Mouse (Mus musculus) heart, embryonic 16.5 days (tissue): ENCODE results near the gene Tm4sf19. TPM values are rescaled to one million over a fixed set of nuclear protein-coding genes. Genes with fewer than 3 reads are reported as not detected.

Experiments
- ATAC-seq: fragments of 200-750 bp; cut with Nextera tagmentation; replicated peaks from 2 replicates; pipeline ENCODE4 v1.8.0; 2017; ENCODE audit warnings: moderate number of reproducible peaks; ENCODE audit not compliant: insufficient read depth, low FRiP score; ENCODE audit errors: extremely low read depth
- H3K27ac ChIP-seq: fragments of 300-500 bp; sonication (generic); 2 replicates; pipeline ENCODE4 v1.5.1; 2014; ENCODE audit warnings: mild to moderate bottlenecking, low read length, control low read depth, moderate library complexity
- H3K27me3 ChIP-seq: fragments of 300-500 bp; sonication (generic); 2 replicates; pipeline ENCODE4 v1.6.1; 2014; ENCODE audit warnings: low read length, mixed read lengths; ENCODE audit not compliant: control insufficient read depth, insufficient read depth
- H3K36me3 ChIP-seq: fragments of 300-500 bp; sonication (generic); 2 replicates; pipeline ENCODE4 v1.6.1; 2014; ENCODE audit not compliant: control insufficient read depth, insufficient read depth
- H3K4me1 ChIP-seq: fragments of 300-500 bp; sonication (generic); 2 replicates; pipeline ENCODE4 v1.6.1; 2014; ENCODE audit warnings: low read length, mixed read lengths; ENCODE audit not compliant: control insufficient read depth, insufficient read depth
- H3K4me2 ChIP-seq: fragments of 300-500 bp; sonication (generic); 2 replicates; pipeline ENCODE4 v1.6.1; 2014; ENCODE audit warnings: low read depth, mild to moderate bottlenecking, control low read depth, low read length
- H3K4me3 ChIP-seq: fragments of 300-500 bp; sonication (generic); 2 replicates; pipeline ENCODE4 v1.5.1; 2014; ENCODE audit warnings: mild to moderate bottlenecking, control low read depth, low read length
- H3K9ac ChIP-seq: fragments of 300-500 bp; sonication (generic); 2 replicates; pipeline ENCODE4 v1.6.1; 2014; ENCODE audit warnings: low read length, control low read depth
- H3K9me3 ChIP-seq: fragments of 300-500 bp; sonication (generic); replicated peaks from 2 replicates; pipeline ENCODE4 v1.6.1; 2016; ENCODE audit warnings: low read length; ENCODE audit not compliant: control insufficient read depth
- WGBS: fragments of 180-500 bp; shearing (Covaris S2); extraction: QIAGEN DNeasy Blood & Tissue Kit; methylation state at CpG from one replicate; pipeline ENCODE4 v1.1.7; 2014; 5-methylcytosine and 5-hydroxymethylcytosine counted together
- polyA plus RNA-seq: library from polyadenylated mRNA; unstranded; fragments of >200 nt; fragmentation: Nextera tagmentation; extraction: Ambion mirVana; gene quantifications from 2 replicates; pipeline ENCODE4 v1.2.1, GENCODE M21; 2015

Tm4sf19 gene
- polyA plus RNA-seq, 1 experiment from 2014 or later = not detected

DNA sequence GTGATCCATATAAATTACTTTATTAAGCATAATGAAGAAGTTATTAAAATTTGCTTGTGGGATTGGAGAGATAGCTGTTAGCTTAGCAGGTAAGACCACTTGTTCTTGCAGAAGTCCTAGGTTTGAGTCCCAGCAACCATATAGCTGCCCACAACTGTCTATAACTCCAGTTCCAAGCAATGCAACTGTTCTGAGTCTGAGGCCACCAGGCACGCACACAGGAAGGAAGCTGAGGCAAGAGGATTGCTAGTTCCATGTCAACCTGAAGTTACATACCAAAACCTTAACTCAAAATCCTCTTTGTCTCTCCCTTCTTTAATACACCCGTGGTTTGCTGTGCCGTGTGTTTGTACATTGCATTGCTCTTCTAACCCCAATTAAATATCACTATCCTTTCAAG lies 9.4 kb upstream of the Tm4sf19 start:
- no peak overlapping the region for H3K4me3 ChIP-seq
- no peaks in the 10 kb centered on the region for H3K27me3 ChIP-seq
- H3K4me1 ChIP-seq = no peaks in the 10 kb centered on the region
- H3K4me2 ChIP-seq = no peak overlapping the region
- no peak overlapping the region for H3K9ac ChIP-seq
- peaks cover 20% of the 10 kb centered on the region for H3K36me3 ChIP-seq
- H3K27ac ChIP-seq = no peak overlapping the region
- ATAC-seq = no peak
- 86% methylated on average over 3 of the region's 3 CpGs for WGBS
- no peaks in the 10 kb centered on the region for H3K9me3 ChIP-seq

DNA sequence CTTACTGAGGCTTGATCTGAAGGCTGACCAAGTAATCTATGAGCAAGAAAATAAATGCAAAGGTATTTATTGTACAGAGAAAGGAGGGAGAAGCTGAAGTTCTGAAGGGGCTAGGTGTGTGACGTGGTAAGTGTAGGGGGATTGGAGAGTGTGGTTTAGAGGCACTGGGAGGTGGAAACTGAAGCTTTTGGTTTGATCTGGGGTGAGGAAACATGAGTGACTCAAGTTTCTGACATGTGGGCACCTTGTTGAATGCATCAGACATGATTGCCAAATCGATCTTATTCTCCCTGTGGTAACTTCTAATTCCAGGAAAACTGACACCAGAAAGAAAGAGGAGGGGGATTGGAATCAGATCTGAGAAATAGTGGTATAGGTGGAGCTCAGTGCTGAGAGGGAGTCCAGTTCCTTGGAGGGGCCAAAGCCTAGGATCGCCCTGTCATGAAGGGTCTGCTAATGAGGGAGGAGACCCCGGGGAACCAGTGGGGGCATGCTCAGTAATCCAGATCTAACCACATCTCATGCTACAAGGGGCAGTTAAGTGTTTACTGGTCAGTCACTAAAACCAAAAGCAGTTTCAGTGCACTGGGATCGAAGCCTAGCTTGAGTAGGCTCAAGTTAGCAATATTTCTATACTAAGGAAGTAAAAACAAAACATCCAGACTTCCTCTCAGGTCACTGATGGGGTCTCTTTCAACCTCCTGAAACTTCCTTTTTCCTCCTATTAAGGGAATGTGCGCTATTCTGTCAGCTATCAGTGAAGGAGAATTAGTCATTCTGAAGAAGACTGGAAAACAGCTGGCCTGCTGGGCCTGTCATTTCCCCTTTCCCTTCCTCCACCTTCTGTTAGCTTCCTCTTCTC lies 4.4 kb upstream of the Tm4sf19 start:
- peaks cover 10% of the 10 kb centered on the region for H3K36me3 ChIP-seq
- H3K27me3 ChIP-seq = no peaks in the 10 kb centered on the region
- H3K27ac ChIP-seq = peak overlapping the region; percentile 75
- no peak overlapping the region for H3K9ac ChIP-seq
- H3K4me3 ChIP-seq = no peak overlapping the region
- no peaks in the 10 kb centered on the region for H3K4me1 ChIP-seq
- WGBS = 63% methylated on average over 6 of the region's 6 CpGs
- H3K9me3 ChIP-seq = no peaks in the 10 kb centered on the region
- ATAC-seq = no peak
- no peak overlapping the region for H3K4me2 ChIP-seq

DNA sequence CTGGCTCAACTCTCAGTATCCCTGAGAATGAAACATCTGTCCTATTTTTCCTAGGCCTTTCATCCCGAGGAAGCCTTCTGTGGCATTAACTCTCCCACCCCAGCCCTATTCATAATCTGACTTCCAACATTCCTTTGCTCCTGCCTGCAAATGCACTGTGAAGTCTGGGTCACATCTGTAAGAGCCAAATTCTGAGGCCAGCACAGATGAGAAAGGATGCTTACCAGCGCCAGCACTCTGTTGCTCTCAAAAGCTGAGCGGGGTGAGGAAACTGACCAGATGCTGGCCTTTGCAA lies 3.8 kb upstream of the Tm4sf19 start:
- no peak overlapping the region for H3K4me2 ChIP-seq
- WGBS = 49% methylated on average over 3 of the region's 3 CpGs
- H3K9me3 ChIP-seq = no peaks in the 10 kb centered on the region
- H3K9ac ChIP-seq = no peak overlapping the region
- H3K4me3 ChIP-seq = no peak overlapping the region
- no peak for ATAC-seq
- H3K4me1 ChIP-seq = no peaks in the 10 kb centered on the region
- H3K36me3 ChIP-seq = peaks cover 7% of the 10 kb centered on the region
- H3K27ac ChIP-seq = peak overlapping the region; percentile 31; the same call in 1 of the 2 replicates
- no peaks in the 10 kb centered on the region for H3K27me3 ChIP-seq

DNA sequence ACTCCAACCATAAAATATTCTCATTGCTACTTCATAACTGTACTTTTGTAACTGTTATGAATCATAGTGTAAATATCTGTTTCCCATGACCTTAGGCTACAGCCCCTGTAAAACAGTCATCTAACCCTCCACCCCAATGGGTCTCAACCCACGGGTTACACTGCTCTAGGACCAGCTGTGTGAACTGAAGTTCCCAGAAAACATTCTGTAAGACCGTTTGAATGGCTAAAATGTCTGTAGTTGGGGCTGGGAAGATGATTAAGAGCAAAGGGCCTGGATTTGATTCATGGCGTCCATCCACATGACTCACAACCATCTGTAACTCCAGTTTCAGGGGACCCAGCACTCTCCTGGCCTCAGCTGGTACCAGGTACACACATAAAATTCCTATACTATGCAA lies 2.1 kb upstream of the Tm4sf19 start:
- Histone ChIP-seq H3K36me3 (peaks cover 3% of the 10 kb centered on the region; the same call in 1 of the 2 replicates), H3K9ac (no peak overlapping the region), H3K4me1 (no peaks in the 10 kb centered on the region), H3K9me3 (no peaks in the 10 kb centered on the region), H3K27me3 (no peaks in the 10 kb centered on the region), H3K4me2 (no peak overlapping the region), H3K4me3 (no peak overlapping the region), H3K27ac (no peak overlapping the region)
- no peak for ATAC-seq
- WGBS = 70% methylated on average over 3 of the region's 3 CpGs

DNA sequence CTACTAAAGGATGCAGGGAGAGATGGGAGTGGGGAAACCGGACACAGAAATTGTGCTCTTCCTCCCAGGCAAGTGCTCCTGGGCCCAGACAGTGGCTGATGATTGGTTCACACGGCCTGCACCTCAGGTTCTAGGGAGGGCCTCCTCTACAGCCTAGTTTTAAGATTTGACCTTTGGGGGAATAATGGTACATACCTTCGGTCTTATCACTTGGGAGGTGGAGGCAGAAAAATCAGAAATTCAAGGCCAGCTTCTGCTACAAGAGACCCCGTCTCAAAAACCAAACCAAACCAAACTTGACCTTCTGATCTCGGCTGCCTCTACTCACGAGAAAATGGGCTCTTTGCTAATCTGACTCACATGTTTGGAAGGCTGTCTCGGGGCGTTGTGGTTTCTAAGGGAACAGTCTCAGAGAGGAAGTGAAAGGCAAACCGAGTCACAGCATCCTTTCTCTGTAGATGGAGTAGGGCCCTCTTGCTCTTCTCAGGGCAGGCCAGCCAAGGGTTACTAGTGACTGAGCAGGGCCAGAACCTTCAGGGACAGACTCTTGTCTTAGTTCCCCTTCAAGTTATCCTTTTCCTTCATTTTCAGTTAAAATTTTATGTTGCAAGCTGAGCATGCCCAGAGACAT lies 1.1 kb downstream of the Tm4sf19 start:
- 68% methylated on average over 9 of the region's 9 CpGs for WGBS

DNA sequence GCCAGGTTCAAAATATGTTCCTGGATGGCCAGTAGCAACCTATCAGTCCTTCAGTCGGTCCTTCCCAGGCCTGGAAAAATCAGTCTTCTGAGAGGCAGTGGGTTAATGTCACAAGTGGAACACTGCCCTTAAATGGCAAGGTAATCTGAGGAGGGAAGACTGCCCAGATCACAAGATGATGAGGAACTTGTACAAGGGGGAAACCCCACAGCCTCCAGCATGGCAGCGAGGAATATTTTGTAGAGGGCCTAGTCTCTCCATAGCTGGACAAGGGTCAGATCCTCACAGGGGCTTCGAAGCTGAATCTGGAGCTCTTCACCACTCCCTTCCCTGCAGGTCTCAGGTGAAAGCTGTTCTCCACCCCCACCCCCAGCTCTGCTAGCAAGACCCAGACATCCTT lies 2.5 kb downstream of the Tm4sf19 start:
- no peak for ATAC-seq
- Histone ChIP-seq H3K9me3 (no peaks in the 10 kb centered on the region), H3K4me3 (no peak overlapping the region), H3K9ac (no peak overlapping the region), H3K27ac (no peak overlapping the region), H3K4me1 (no peaks in the 10 kb centered on the region), H3K27me3 (no peaks in the 10 kb centered on the region), H3K4me2 (no peak overlapping the region), H3K36me3 (no peaks in the 10 kb centered on the region)
- WGBS = 72% methylated on average over 3 of the region's 3 CpGs

More for the DNA sequence above, 1.1 kb downstream of the Tm4sf19 start:
- H3K4me1 ChIP-seq = no peaks in the 10 kb centered on the region
- no peak for ATAC-seq
- no peaks in the 10 kb centered on the region for H3K27me3 ChIP-seq
- H3K9me3 ChIP-seq = no peaks in the 10 kb centered on the region
- no peak overlapping the region for H3K27ac ChIP-seq
- no peaks in the 10 kb centered on the region for H3K36me3 ChIP-seq
- no peak overlapping the region for H3K4me2 ChIP-seq
- no peak overlapping the region for H3K4me3 ChIP-seq
- no peak overlapping the region for H3K9ac ChIP-seq

DNA sequence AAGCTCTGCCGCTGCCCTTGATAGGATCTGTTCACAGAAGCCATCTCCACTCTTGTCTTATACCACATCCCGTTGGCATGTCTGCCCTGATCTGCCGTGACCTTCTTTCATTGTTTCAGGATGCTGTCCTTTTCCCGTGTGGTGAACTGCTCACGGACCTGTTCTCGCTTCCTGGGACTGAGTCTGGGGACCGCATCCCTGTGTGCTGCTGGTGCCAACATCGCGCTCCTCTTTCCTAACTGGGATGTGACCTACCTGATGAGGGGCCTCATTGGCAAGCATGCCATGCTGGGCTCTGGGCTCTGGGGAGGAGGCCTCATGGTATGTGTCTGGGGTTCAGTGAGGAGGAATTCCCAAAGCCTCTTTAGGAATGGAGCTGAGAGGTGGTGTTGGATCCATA lies 5.4 kb downstream of the Tm4sf19 start:
- Histone ChIP-seq H3K36me3 (no peaks in the 10 kb centered on the region), H3K9me3 (no peaks in the 10 kb centered on the region), H3K27me3 (no peaks in the 10 kb centered on the region), H3K9ac (no peak overlapping the region), H3K4me3 (no peak overlapping the region), H3K4me1 (no peaks in the 10 kb centered on the region), H3K27ac (no peak overlapping the region), H3K4me2 (no peak overlapping the region)
- no peak for ATAC-seq
- WGBS = 87% methylated on average over 9 of the region's 9 CpGs

DNA sequence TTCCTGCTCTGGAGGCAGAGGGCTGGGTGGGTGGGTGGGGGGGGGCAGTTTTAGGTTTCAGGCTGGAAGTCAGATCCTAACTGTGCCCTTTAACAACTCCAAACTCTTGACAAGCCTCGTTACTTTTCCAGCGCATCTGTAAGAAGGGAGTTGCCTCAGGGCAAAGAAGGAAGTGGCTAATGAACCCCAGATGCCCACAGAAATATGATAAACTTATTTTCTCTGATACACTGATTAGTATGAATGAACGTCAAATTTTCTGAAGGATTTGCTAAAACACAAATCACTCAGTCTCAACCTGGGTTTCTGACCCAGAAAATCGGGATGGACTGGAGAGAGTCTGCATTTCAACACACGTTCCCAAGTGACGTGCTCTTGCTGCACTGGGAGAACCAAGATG lies 6.4 kb downstream of the Tm4sf19 start:
- no peak overlapping the region for H3K27ac ChIP-seq
- H3K27me3 ChIP-seq = no peaks in the 10 kb centered on the region
- WGBS = 72% methylated on average over 6 of the region's 6 CpGs
- no peak overlapping the region for H3K9ac ChIP-seq
- no peaks in the 10 kb centered on the region for H3K4me1 ChIP-seq
- no peak for ATAC-seq
- no peaks in the 10 kb centered on the region for H3K36me3 ChIP-seq
- no peaks in the 10 kb centered on the region for H3K9me3 ChIP-seq
- H3K4me2 ChIP-seq = no peak overlapping the region
- H3K4me3 ChIP-seq = no peak overlapping the region

DNA sequence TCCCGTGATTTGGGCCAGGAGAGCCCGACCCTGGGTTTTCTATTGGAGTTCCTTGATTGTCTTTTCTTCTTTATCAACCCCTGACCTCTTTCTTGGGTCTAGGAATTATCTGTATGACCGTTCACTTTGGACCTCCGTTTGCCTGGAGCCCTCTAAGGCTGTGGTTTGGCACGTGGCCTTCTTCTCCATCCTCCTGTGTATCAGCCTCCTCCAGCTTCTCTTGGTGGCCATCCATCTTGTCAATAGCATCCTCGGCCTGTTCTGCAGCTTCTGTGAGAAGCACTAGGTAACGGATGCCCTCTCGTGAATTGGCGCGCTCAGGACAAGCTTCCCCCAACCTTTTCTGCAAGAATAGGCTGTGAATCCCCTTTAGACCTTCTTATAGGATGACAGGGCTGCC lies 7.4 kb downstream of the Tm4sf19 start:
- no peaks in the 10 kb centered on the region for H3K9me3 ChIP-seq
- ATAC-seq = no peak
- H3K4me3 ChIP-seq = no peak overlapping the region
- no peaks in the 10 kb centered on the region for H3K4me1 ChIP-seq
- H3K27me3 ChIP-seq = no peaks in the 10 kb centered on the region
- H3K9ac ChIP-seq = no peak overlapping the region
- WGBS = 71% methylated on average over 10 of the region's 10 CpGs
- H3K4me2 ChIP-seq = no peak overlapping the region
- no peak overlapping the region for H3K27ac ChIP-seq
- H3K36me3 ChIP-seq = no peaks in the 10 kb centered on the region
